Mouse (Mus musculus) ovary, postnatal 14 days (tissue): ENCODE results near the gene Sbno2.
A peak's percentile ranks its signal among the peaks of the same experiment; 100 is the strongest.
"Not testable (repeated sequence)": the region's sequence is repeated elsewhere in the genome, so short reads cannot be mapped to it uniquely, and the experiment has no call there.

Experiments used
- DNase-seq: peaks from one replicate; pipeline ENCODE4 v3.0.0; 2022; ENCODE audit warnings: low spot score

Sbno2 gene

GRCm38 (mm10) chr10:80057683-80058326, 47.6 kb downstream of the Sbno2 start:
- DNase-seq, result no peak

- no peak for DNase-seq
Observed at GRCm38 (mm10) chr10:80056976-80057682, 48.2 kb downstream of the Sbno2 start.

- DNase-seq, result no peak
Observed at GRCm38 (mm10) chr10:80056506-80056905, 48.9 kb downstream of the Sbno2 start.

GRCm38 (mm10) chr10:80055891-80056290, 49.5 kb downstream of the Sbno2 start:
- no peak for DNase-seq

GRCm38 (mm10) chr10:80055364-80055763, 50.0 kb downstream of the Sbno2 start:
- no peak for DNase-seq

GRCm38 (mm10) chr10:80054911-80055310, 50.5 kb downstream of the Sbno2 start:
- not testable (repeated sequence) for DNase-seq

- DNase-seq, result peak; percentile 55
Observed at GRCm38 (mm10) chr10:80053831-80054815, 51.2 kb downstream of the Sbno2 start.

- DNase-seq, result peak; percentile 99
Observed at GRCm38 (mm10) chr10:80053259-80053780, 52.1 kb downstream of the Sbno2 start.

- DNase-seq, result no peak
Observed at GRCm38 (mm10) chr10:80052374-80052764, 53.0 kb downstream of the Sbno2 start.

GRCm38 (mm10) chr10:80051618-80052373, 53.6 kb downstream of the Sbno2 start:
- no peak for DNase-seq

- DNase-seq, result no peak
Observed at GRCm38 (mm10) chr10:80050885-80051617, 54.3 kb downstream of the Sbno2 start.

- DNase-seq, result no peak
Observed at GRCm38 (mm10) chr10:80050244-80050643, 55.1 kb downstream of the Sbno2 start.

- no peak for DNase-seq
Observed at GRCm38 (mm10) chr10:80048834-80049233, 56.5 kb downstream of the Sbno2 start.

- no peak for DNase-seq
Observed at GRCm38 (mm10) chr10:80048396-80048795, 57.0 kb downstream of the Sbno2 start.

- DNase-seq, result no peak
Observed at GRCm38 (mm10) chr10:80047041-80047565, 58.3 kb downstream of the Sbno2 start, which contains the start of gene Gpx4. Gpx4 (plus strand) TSS chr10:80047166.

GRCm38 (mm10) chr10:80045766-80046165, 59.6 kb downstream of the Sbno2 start:
- no peak for DNase-seq

GRCm38 (mm10) chr10:80045364-80045763, 60.0 kb downstream of the Sbno2 start:
- DNase-seq, result not testable (repeated sequence)

- DNase-seq, result no peak
Observed at GRCm38 (mm10) chr10:80044087-80044486, 61.3 kb downstream of the Sbno2 start.

GRCm38 (mm10) chr10:80041409-80042060, 63.8 kb downstream of the Sbno2 start:
- not testable (repeated sequence) for DNase-seq

GRCm38 (mm10) chr10:80039559-80039979, 65.8 kb downstream of the Sbno2 start, which contains the start of gene Polr2e:
Polr2e (minus strand) TSS chr10:80039795.
- peak; percentile 97 for DNase-seq
